Mouse (Mus musculus): Measurements from ENCODE around the gene Pcbp1. TPM values are rescaled to one million over a fixed set of nuclear protein-coding genes. Genes with fewer than 3 reads are reported as not detected.

The Pcbp1 gene
- total and polyA plus RNA-seq, 3 experiments = 74.2 to 385 TPM; not detected in 1

DNA sequence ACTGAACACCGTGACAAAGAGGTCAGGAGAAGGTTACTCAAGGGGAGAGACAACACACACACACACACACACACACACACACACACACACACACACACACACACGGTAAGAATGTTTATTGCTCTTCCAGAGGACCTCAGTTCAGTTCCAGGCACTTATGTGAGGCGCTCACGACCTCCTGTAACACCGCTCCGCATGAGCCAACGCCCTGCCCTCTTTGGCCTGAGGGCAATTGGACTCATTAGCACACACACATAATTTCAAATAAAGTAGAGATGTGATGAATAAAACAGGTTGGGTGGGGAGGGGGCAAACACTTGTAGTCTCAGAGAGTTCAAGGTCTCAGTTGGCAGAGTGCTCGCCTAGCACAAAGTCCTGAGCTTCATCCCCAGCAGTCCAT lies 30.0 kb downstream of the Pcbp1 start:
- Histone ChIP-seq H3K9ac (ENCODE audit: control insufficient read depth, low read depth, low read length, poor library complexity, severe bottlenecking) (no peak overlapping the region), H3K79me2 (ENCODE audit: control insufficient read depth, insufficient read depth, low read length, poor library complexity) (no peaks in the 10 kb centered on the region), H3K4me1 (ENCODE audit: control insufficient read depth in 1 of 2, insufficient read depth in 2 of 2, low read length in 2 of 2) (peaks cover 0 to 12% of the 10 kb centered on the region in 2 experiments; a peak in 2 of 4 replicates), H3K9me3 (replicated peaks; ENCODE audit: insufficient read depth, low read length) (no peaks in the 10 kb centered on the region), H3K27ac (ENCODE audit: control insufficient read depth, low read depth, low read length) (no peak overlapping the region), H3K4me3 (ENCODE audit: control insufficient read depth in 1 of 2, insufficient read depth in 1 of 2, low read depth in 2 of 2, low read length in 2 of 2) (no peak overlapping the region), H3K36me3 (ENCODE audit: control insufficient read depth in 1 of 2, insufficient read depth in 2 of 2, low read length in 2 of 2) (peaks cover 0 to 10% of the 10 kb centered on the region in 2 experiments; a peak in 2 of 4 replicates), H3K27me3 (ENCODE audit: control insufficient read depth in 1 of 2, insufficient read depth in 2 of 2, low read length in 2 of 2) (no peaks in the 10 kb centered on the region)
- DNase-seq (ENCODE audit: low read depth, low spot score) = no peak
- TF ChIP-seq MAZ (IDR thresholded peaks at IDR 0.05; ENCODE audit: low read depth, low read length) = no peak
- TF ChIP-seq ZC3H11A (IDR thresholded peaks at IDR 0.05; ENCODE audit: low read depth, low read length) = no peak
- TF ChIP-seq ZKSCAN1 (IDR thresholded peaks at IDR 0.05; ENCODE audit: low read depth, low read length) = no peak
- TF ChIP-seq EP300 (IDR thresholded peaks at IDR 0.05; ENCODE audit: low read depth in 1 of 2, low read length in 2 of 2) = no peak
- no peak for TF ChIP-seq CHD1 (IDR thresholded peaks at IDR 0.05; ENCODE audit: low read depth, low read length)
- no peak for TF ChIP-seq RCOR1 (IDR thresholded peaks at IDR 0.05; ENCODE audit: low read depth, low read length)
- no peak for TF ChIP-seq GATA1 (IDR thresholded peaks at IDR 0.05; ENCODE audit: low read depth, low read length)

DNA sequence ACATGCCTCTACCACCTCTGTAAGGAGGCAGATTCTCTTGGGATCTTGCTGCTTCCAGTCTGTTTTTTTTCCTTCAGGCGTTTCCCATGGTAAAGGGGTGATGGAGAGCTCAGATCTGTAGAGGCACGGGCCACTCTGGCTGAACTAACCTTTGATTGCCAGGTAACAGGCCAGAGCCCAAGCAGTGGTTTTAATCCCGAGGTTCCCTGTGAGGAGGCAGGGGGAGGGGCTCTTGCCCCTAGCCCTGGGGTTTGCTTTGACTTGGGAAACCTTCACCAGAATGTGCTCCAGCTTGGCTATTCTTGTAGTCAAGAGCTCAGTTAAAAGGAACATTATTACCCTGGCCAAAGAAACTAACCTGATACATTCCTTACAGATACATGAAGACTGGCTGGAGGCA lies 30.5 kb downstream of the Pcbp1 start:
- Histone ChIP-seq H3K9ac (ENCODE audit: control insufficient read depth, low read depth, low read length, poor library complexity, severe bottlenecking) (no peak overlapping the region), H3K4me3 (ENCODE audit: control insufficient read depth in 1 of 2, insufficient read depth in 1 of 2, low read depth in 2 of 2, low read length in 2 of 2) (no peak overlapping the region), H3K9me3 (replicated peaks; ENCODE audit: insufficient read depth, low read length) (no peaks in the 10 kb centered on the region), H3K27ac (ENCODE audit: control insufficient read depth, low read depth, low read length) (no peak overlapping the region), H3K36me3 (ENCODE audit: control insufficient read depth in 1 of 2, insufficient read depth in 2 of 2, low read length in 2 of 2) (peaks cover 0 to 10% of the 10 kb centered on the region in 2 experiments; a peak in 2 of 4 replicates), H3K4me1 (ENCODE audit: control insufficient read depth in 1 of 2, insufficient read depth in 2 of 2, low read length in 2 of 2) (peaks cover 0 to 12% of the 10 kb centered on the region in 2 experiments; a peak in 2 of 4 replicates), H3K79me2 (ENCODE audit: control insufficient read depth, insufficient read depth, low read length, poor library complexity) (no peaks in the 10 kb centered on the region), H3K27me3 (ENCODE audit: control insufficient read depth in 1 of 2, insufficient read depth in 2 of 2, low read length in 2 of 2) (no peaks in the 10 kb centered on the region)
- no peak for TF ChIP-seq POLR2A (IDR thresholded peaks at IDR 0.05; ENCODE audit: control insufficient read depth in 1 of 2, insufficient read depth in 1 of 2, low read depth in 1 of 2, low read length in 2 of 2, poor library complexity in 1 of 2)
- no peak for TF ChIP-seq NELFE (IDR thresholded peaks at IDR 0.05; ENCODE audit: low read depth, low read length)
- TF ChIP-seq GABPA (IDR thresholded peaks at IDR 0.05; ENCODE audit: low read depth, low read length) = no peak
- TF ChIP-seq MAZ (IDR thresholded peaks at IDR 0.05; ENCODE audit: low read depth, low read length) = no peak
- no peak for DNase-seq (ENCODE audit: low read depth, low spot score)

DNA sequence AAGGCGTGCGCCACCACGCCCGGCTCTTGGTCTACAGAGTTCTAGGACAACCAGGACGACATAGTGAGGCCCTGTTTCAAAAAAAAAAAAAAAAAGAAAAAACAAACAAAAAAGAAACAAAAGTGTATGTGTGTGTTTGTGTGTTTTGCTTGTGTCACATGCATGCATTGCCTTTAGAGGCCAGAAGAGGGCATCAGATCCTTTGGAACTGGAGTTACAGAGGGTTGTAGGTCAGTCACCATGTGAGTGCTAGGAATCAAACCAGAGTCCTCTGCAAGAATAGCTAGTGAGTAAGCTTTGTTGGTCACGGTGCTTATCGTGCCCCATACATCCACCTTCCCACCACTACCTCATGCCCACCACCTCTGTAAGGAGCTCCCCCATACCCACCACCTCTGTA lies 31.4 kb downstream of the Pcbp1 start:
- no peak overlapping the region for H3K9ac ChIP-seq (ENCODE audit: control insufficient read depth, low read depth, low read length, poor library complexity, severe bottlenecking)
- no peak overlapping the region for H3K4me3 ChIP-seq (ENCODE audit: control insufficient read depth in 1 of 2, insufficient read depth in 1 of 2, low read depth in 2 of 2, low read length in 2 of 2)
- H3K4me1 ChIP-seq (ENCODE audit: control insufficient read depth in 1 of 2, insufficient read depth in 2 of 2, low read length in 2 of 2) = peaks cover 0 to 12% of the 10 kb centered on the region in 2 experiments; a peak in 2 of 4 replicates
- no peak overlapping the region for H3K27ac ChIP-seq (ENCODE audit: control insufficient read depth, low read depth, low read length)
- TF ChIP-seq ZC3H11A (IDR thresholded peaks at IDR 0.05; ENCODE audit: low read depth, low read length) (0 out of 2 replicates have a peak, but pooled peaks have one; percentile 9), SMC3 (IDR thresholded peaks at IDR 0.05; ENCODE audit: low read depth, low read length) (peak; percentile 34; the same call in 1 of the 2 replicates), MYC (IDR thresholded peaks at IDR 0.05; ENCODE audit: low read depth, low read length) (peak; percentile 28; the same call in 1 of the 2 replicates), NRF1 (IDR thresholded peaks at IDR 0.05; ENCODE audit: insufficient read depth, low read depth, low read length, poor library complexity, severe bottlenecking) (no peak), RAD21 (IDR thresholded peaks at IDR 0.05; ENCODE audit: low read depth, low read length) (peak; percentile 50), RCOR1 (IDR thresholded peaks at IDR 0.05; ENCODE audit: low read depth, low read length) (no peak), CTCF (IDR thresholded peaks at IDR 0.05 in 2 of 3, conservative IDR thresholded peaks at IDR 0.05 in 1 of 3; ENCODE audit: control insufficient read depth in 1 of 3, insufficient read depth in 1 of 3, low read depth in 2 of 3, low read length in 3 of 3, poor library complexity in 1 of 3, severe bottlenecking in 1 of 3) (peak; percentile 27 to 56 (median 52); a peak in 5 of 6 replicates)
- H3K27me3 ChIP-seq (ENCODE audit: control insufficient read depth in 1 of 2, insufficient read depth in 2 of 2, low read length in 2 of 2) = no peaks in the 10 kb centered on the region
- no peaks in the 10 kb centered on the region for H3K79me2 ChIP-seq (ENCODE audit: control insufficient read depth, insufficient read depth, low read length, poor library complexity)
- peaks cover 0 to 10% of the 10 kb centered on the region in 2 experiments; a peak in 2 of 4 replicates for H3K36me3 ChIP-seq (ENCODE audit: control insufficient read depth in 1 of 2, insufficient read depth in 2 of 2, low read length in 2 of 2)
- H3K9me3 ChIP-seq (replicated peaks; ENCODE audit: insufficient read depth, low read length) = no peaks in the 10 kb centered on the region
- DNase-seq (ENCODE audit: low read depth, low spot score) = peak; percentile 54
